Mouse (Mus musculus) lung, postnatal 0 days (tissue): Measurements from ENCODE around the gene Skp2.

Experiments
- CTCF ChIP-seq: IDR thresholded peaks from 2 replicates; pipeline ENCODE4 v1.5.1; 2016; ENCODE audit warnings: antibody characterized with exemption, mild to moderate bottlenecking
- EP300 ChIP-seq: IDR thresholded peaks from 2 replicates; pipeline ENCODE4 v1.6.1; 2016; ENCODE audit warnings: antibody characterized with exemption, mild to moderate bottlenecking, control low read depth

GRCm38 (mm10) chr15:9110526-9111347, 44.5 kb downstream of the Skp2 start:
- TF ChIP-seq EP300 (no peak), CTCF (no peak)
